Mouse (Mus musculus): Measurements from ENCODE around the gene Zfp872. TPM values are rescaled to one million over a fixed set of nuclear protein-coding genes. Genes with fewer than 3 reads are reported as not detected.

The Zfp872 gene
- total and polyA plus RNA-seq, 3 experiments = not detected

DNA sequence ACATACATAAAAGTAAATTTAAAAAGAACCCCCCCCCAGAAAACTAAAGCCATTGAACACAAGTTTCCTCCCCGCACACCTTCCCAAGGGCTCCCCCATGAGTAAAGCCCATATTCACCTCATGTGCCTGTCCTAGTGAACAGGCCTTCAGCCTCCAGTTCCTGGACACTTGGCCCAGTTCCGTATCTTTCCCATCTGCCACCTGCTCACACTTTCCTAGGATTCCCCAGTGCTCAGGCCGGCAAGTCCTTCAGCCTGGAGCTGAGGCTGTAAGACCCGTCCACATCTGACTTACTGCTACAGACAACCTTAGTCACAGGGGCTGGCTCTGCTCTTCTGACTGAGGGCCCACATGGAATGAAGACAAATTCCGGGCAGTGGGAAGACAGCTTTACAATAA, 48.1 kb upstream of the Zfp872 start:
- H3K79me2 ChIP-seq (ENCODE audit: control insufficient read depth, insufficient read depth, low read length, poor library complexity) = no peaks in the 10 kb centered on the region
- H3K27ac ChIP-seq (ENCODE audit: control insufficient read depth, low read depth, low read length) = no peak overlapping the region
- peaks cover 0 to 36% of the 10 kb centered on the region in 2 experiments; a peak in 2 of 4 replicates for H3K36me3 ChIP-seq (ENCODE audit: control insufficient read depth in 1 of 2, insufficient read depth in 2 of 2, low read length in 2 of 2)
- no peak for DNase-seq (ENCODE audit: low read depth, low spot score)
- no peak overlapping the region for H3K4me3 ChIP-seq (ENCODE audit: control insufficient read depth in 1 of 2, insufficient read depth in 1 of 2, low read depth in 2 of 2, low read length in 2 of 2)
- H3K4me1 ChIP-seq (ENCODE audit: control insufficient read depth in 1 of 2, insufficient read depth in 2 of 2, low read length in 2 of 2) = peaks cover 21 to 38% of the 10 kb centered on the region in 2 experiments
- TF ChIP-seq TBP (IDR thresholded peaks at IDR 0.05; ENCODE audit: low read depth, low read length) (no peak), USF2 (IDR thresholded peaks at IDR 0.05; ENCODE audit: borderline replicate concordance in 1 of 2, insufficient read depth in 1 of 2, low read depth in 1 of 2, low read length in 2 of 2) (no peak), UBTF (IDR thresholded peaks at IDR 0.05; ENCODE audit: borderline replicate concordance, insufficient read depth, low read depth, low read length) (no peak), EP300 (IDR thresholded peaks at IDR 0.05; ENCODE audit: low read depth in 1 of 2, low read length in 2 of 2) (no peak), JUND (IDR thresholded peaks at IDR 0.05; ENCODE audit: low read depth, low read length) (no peak), SIN3A (IDR thresholded peaks at IDR 0.05; ENCODE audit: low read length) (no peak), POLR2AphosphoS2 (IDR thresholded peaks at IDR 0.05; ENCODE audit: low read length) (no peak), BHLHE40 (IDR thresholded peaks at IDR 0.05; ENCODE audit: borderline replicate concordance, low read depth, low read length) (no peak), MEF2A (IDR thresholded peaks at IDR 0.05; ENCODE audit: extremely low read depth, insufficient replicate concordance, low read depth, low read length, poor library complexity, severe bottlenecking) (no peak), POLR2AphosphoS5 (IDR thresholded peaks at IDR 0.05; ENCODE audit: borderline replicate concordance, low read depth, low read length) (no peak), ZMIZ1 (IDR thresholded peaks at IDR 0.05; ENCODE audit: low read depth, low read length) (no peak), ZNF384 (IDR thresholded peaks at IDR 0.05; ENCODE audit: low read depth, low read length) (no peak), GATA1 (IDR thresholded peaks at IDR 0.05; ENCODE audit: low read depth, low read length) (no peak), TCF12 (IDR thresholded peaks at IDR 0.05; ENCODE audit: low read depth, low read length) (no peak)
- H3K9ac ChIP-seq (ENCODE audit: control insufficient read depth, low read depth, low read length, poor library complexity, severe bottlenecking) = no peak overlapping the region
- no peaks in the 10 kb centered on the region for H3K9me3 ChIP-seq (replicated peaks; ENCODE audit: insufficient read depth, low read length)
- H3K27me3 ChIP-seq (ENCODE audit: control insufficient read depth in 1 of 2, insufficient read depth in 2 of 2, low read length in 2 of 2) = no peaks in the 10 kb centered on the region

DNA sequence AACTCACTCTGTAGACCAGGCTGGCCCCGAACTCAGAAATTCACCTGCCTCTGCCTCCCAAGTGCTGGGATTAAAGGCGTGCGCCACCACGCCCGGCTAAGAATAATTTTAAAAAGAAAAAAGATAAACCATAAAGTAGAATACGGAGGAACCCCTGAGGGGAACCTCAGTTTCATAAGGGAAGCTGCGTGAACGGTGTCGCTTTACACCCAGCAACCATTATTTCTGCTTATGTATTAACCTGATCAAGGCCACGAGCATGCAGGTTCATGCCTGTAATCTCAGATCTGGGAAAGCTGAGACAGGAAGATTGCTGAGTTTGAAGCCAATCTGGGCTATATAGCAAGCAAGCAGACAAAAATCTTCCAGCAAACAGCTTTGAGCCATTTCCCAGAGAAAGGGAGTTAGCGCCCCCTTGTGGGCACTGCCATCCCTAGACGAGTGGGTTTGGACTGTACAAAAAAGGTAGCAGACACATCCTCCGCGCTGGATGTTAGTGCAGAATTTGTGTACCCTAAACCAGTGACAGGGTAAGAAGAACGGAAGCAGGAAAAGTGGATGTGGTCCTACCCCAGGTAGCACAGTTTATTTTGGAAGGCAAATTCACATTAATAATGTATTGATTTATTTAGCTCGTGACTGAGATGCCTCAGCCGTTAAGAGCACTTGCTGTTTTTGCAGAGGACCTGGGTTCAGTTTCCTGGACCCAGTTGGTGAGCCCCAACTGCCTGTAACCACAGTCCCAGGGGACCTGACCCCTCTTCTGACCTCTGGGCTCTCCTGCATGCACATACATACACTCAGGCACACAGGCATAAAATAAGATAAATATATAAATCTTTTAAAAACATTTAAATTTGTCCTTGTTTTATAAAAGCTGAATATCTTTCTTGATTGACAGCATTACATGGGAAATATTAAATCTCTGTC, 44.5 kb upstream of the Zfp872 start:
- Histone ChIP-seq H3K9me3 (replicated peaks; ENCODE audit: insufficient read depth, low read length) (no peaks in the 10 kb centered on the region), H3K4me1 (ENCODE audit: control insufficient read depth in 1 of 2, insufficient read depth in 2 of 2, low read length in 2 of 2) (peaks cover 9 to 16% of the 10 kb centered on the region in 2 experiments), H3K36me3 (ENCODE audit: control insufficient read depth in 1 of 2, insufficient read depth in 2 of 2, low read length in 2 of 2) (peaks cover 0 to 15% of the 10 kb centered on the region in 2 experiments; a peak in 2 of 4 replicates), H3K27ac (ENCODE audit: control insufficient read depth, low read depth, low read length) (peak overlapping the region; percentile 42), H3K27me3 (ENCODE audit: control insufficient read depth in 1 of 2, insufficient read depth in 2 of 2, low read length in 2 of 2) (no peaks in the 10 kb centered on the region), H3K79me2 (ENCODE audit: control insufficient read depth, insufficient read depth, low read length, poor library complexity) (no peaks in the 10 kb centered on the region), H3K9ac (ENCODE audit: control insufficient read depth, low read depth, low read length, poor library complexity, severe bottlenecking) (peak overlapping the region; percentile 9), H3K4me3 (ENCODE audit: control insufficient read depth in 1 of 2, insufficient read depth in 1 of 2, low read depth in 2 of 2, low read length in 2 of 2) (peak overlapping the region; percentile 28 to 42)
- DNase-seq (ENCODE audit: low read depth, low spot score) = peak; percentile 99
- TF ChIP-seq POLR2A (IDR thresholded peaks at IDR 0.05; ENCODE audit: control insufficient read depth in 1 of 2, insufficient read depth in 1 of 2, low read depth in 1 of 2, low read length in 2 of 2, poor library complexity in 1 of 2) (no peak), SIN3A (IDR thresholded peaks at IDR 0.05; ENCODE audit: low read length) (peak; percentile 93), USF2 (IDR thresholded peaks at IDR 0.05; ENCODE audit: borderline replicate concordance in 1 of 2, insufficient read depth in 1 of 2, low read depth in 1 of 2, low read length in 2 of 2) (no peak), ZMIZ1 (IDR thresholded peaks at IDR 0.05; ENCODE audit: low read depth, low read length) (no peak), GABPA (IDR thresholded peaks at IDR 0.05; ENCODE audit: low read depth, low read length) (peak; percentile 48; the same call in 1 of the 2 replicates), ELF1 (IDR thresholded peaks at IDR 0.05; ENCODE audit: low read depth, low read length) (peak; percentile 66; the same call in 1 of the 2 replicates), ETS1 (IDR thresholded peaks at IDR 0.05; ENCODE audit: low read depth, low read length) (peak; percentile 58; the same call in 1 of the 2 replicates), NRF1 (IDR thresholded peaks at IDR 0.05; ENCODE audit: insufficient read depth, low read depth, low read length, poor library complexity, severe bottlenecking) (0 out of 2 replicates have a peak, but pooled peaks have one; percentile 19), ZC3H11A (IDR thresholded peaks at IDR 0.05; ENCODE audit: low read depth, low read length) (peak; percentile 100), MXI1 (IDR thresholded peaks at IDR 0.05; ENCODE audit: low read depth, low read length) (peak; percentile 82), GATA1 (IDR thresholded peaks at IDR 0.05; ENCODE audit: low read depth, low read length) (peak; percentile 29; the same call in 1 of the 2 replicates), USF1 (IDR thresholded peaks at IDR 0.05; ENCODE audit: low read depth, low read length) (0 out of 2 replicates have a peak, but pooled peaks have one; percentile 44), EP300 (IDR thresholded peaks at IDR 0.05; ENCODE audit: low read depth in 1 of 2, low read length in 2 of 2) (peak in 1 of 2 experiments; percentile 58; a peak in 3 of 4 replicates), TCF12 (IDR thresholded peaks at IDR 0.05; ENCODE audit: low read depth, low read length) (peak; percentile 56; the same call in 1 of the 2 replicates), RCOR1 (IDR thresholded peaks at IDR 0.05; ENCODE audit: low read depth, low read length) (peak; percentile 94), POLR2AphosphoS2 (IDR thresholded peaks at IDR 0.05; ENCODE audit: low read length) (no peak), JUND (IDR thresholded peaks at IDR 0.05; ENCODE audit: low read depth, low read length) (peak; percentile 79; the same call in 1 of the 2 replicates), ZNF384 (IDR thresholded peaks at IDR 0.05; ENCODE audit: low read depth, low read length) (peak; percentile 87), CTCF (IDR thresholded peaks at IDR 0.05 in 2 of 3, conservative IDR thresholded peaks at IDR 0.05 in 1 of 3; ENCODE audit: control insufficient read depth in 1 of 3, insufficient read depth in 1 of 3, low read depth in 2 of 3, low read length in 3 of 3, poor library complexity in 1 of 3, severe bottlenecking in 1 of 3) (peak; percentile 100; a peak in 5 of 6 replicates), MYC (IDR thresholded peaks at IDR 0.05; ENCODE audit: low read depth, low read length) (peak; percentile 87)
